Mouse (Mus musculus): ENCODE measurements at regions not wholly inside any gene's neighbourhood (a gene's known extent, or its start where the extent isn't known, plus 50 kb on each side); places are given as distances from the start of the nearest gene placed in this dataset.

DNA sequence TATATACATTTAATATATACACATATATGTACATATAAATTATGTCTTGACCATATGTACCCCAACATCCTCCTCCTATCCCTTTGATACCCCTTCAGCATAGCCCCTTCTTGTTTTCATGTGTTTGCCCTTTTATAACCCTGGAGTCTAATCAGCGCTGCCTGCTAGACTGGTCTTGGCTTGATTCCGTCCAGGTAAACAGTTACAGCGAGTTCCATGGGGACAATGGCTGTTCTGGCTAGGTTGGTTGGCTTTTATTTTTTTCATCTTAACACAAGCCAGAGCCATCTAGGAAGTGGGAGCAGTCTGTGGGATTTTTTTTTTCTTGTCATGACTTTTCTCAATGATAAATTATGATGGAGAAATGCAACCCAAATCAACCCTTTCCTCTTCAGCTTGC, 79.6 kb upstream of the Id2 start:
- TF ChIP-seq CTCF (IDR thresholded peaks at IDR 0.05; ENCODE audit: borderline replicate concordance, extremely low read depth, insufficient read depth, insufficient read length) (no peak), POLR2A (IDR thresholded peaks at IDR 0.05; ENCODE audit: borderline replicate concordance, extremely low read depth, insufficient read depth, insufficient read length, poor library complexity, severe bottlenecking) (no peak)
